Mouse (Mus musculus) intestine, postnatal 0 days (tissue): ENCODE results near the gene Rapgef2. TPM values are rescaled to one million over a fixed set of nuclear protein-coding genes. Genes with fewer than 3 reads are reported as not detected.

Experiments
- ATAC-seq: fragments of 200-750 bp; cut with Nextera tagmentation; 2 replicates; pipeline ENCODE4 v1.8.0; 2017; ENCODE audit warnings: mild to moderate bottlenecking, moderate TSS enrichment, moderate library complexity
- H3K27ac ChIP-seq: fragments of 300-500 bp; sonication (generic); 2 replicates; pipeline ENCODE4 v1.5.1; 2014; ENCODE audit warnings: mild to moderate bottlenecking, low read depth, low read length, moderate library complexity
- H3K27me3 ChIP-seq: fragments of 300-500 bp; sonication (generic); replicated peaks from 2 replicates; pipeline ENCODE4 v1.6.1; 2014; ENCODE audit warnings: low read length, mixed read lengths; ENCODE audit not compliant: control insufficient read depth, insufficient read depth
- H3K36me3 ChIP-seq: fragments of 300-500 bp; sonication (generic); 2 replicates; pipeline ENCODE4 v1.6.1; 2014; ENCODE audit warnings: mild to moderate bottlenecking, moderate library complexity; ENCODE audit not compliant: control insufficient read depth, insufficient read depth
- H3K4me1 ChIP-seq: fragments of 300-500 bp; sonication (generic); replicated peaks from 2 replicates; pipeline ENCODE4 v1.6.1; 2014; ENCODE audit warnings: antibody characterized with exemption, low read length, mixed read lengths; ENCODE audit not compliant: control insufficient read depth, insufficient read depth
- H3K4me2 ChIP-seq: fragments of 300-500 bp; sonication (generic); replicated peaks from 2 replicates; pipeline ENCODE4 v1.6.1; 2014; ENCODE audit warnings: low read depth, mild to moderate bottlenecking, moderate library complexity
- H3K4me3 ChIP-seq: fragments of 300-500 bp; sonication (generic); 2 replicates; pipeline ENCODE4 v1.5.1; 2014; ENCODE audit warnings: low read depth, low read length
- H3K9ac ChIP-seq: fragments of 300-500 bp; sonication (generic); 2 replicates; pipeline ENCODE4 v1.6.1; 2014; ENCODE audit warnings: mild to moderate bottlenecking, low read depth, low read length
- H3K9me3 ChIP-seq: fragments of 300-500 bp; sonication (generic); 2 replicates; pipeline ENCODE4 v1.6.1; 2016; ENCODE audit warnings: mixed run types; ENCODE audit not compliant: control insufficient read depth
- CTCF ChIP-seq: sonication (generic); IDR thresholded peaks from 2 replicates; pipeline ENCODE4 v1.5.1; 2016; ENCODE audit warnings: low read depth, mild to moderate bottlenecking, control low read depth, antibody characterized with exemption, moderate library complexity
- WGBS: fragments of 180-500 bp; shearing (Covaris S2); extraction: QIAGEN DNeasy Blood & Tissue Kit; methylation state at CpG from one replicate; pipeline ENCODE4 v1.1.7; 2014; 5-methylcytosine and 5-hydroxymethylcytosine counted together
- polyA plus RNA-seq: library from polyadenylated mRNA; unstranded; fragments of >200 nt; fragmentation: Nextera tagmentation; extraction: Ambion mirVana; gene quantifications from 2 replicates; pipeline ENCODE4 v1.2.1, GENCODE M21; 2015

The Rapgef2 gene
- polyA plus RNA-seq, 1 experiment from 2014 or later: 3.2 TPM

GRCm38 (mm10) chr3:79025983-79026382 is 260.3 kb downstream of the Rapgef2 start:
- no peak for ATAC-seq
- Histone ChIP-seq H3K27me3 (no peaks in the 10 kb centered on the region), H3K4me2 (no peak overlapping the region), H3K4me3 (no peak overlapping the region), H3K27ac (no peak overlapping the region), H3K36me3 (no peaks in the 10 kb centered on the region), H3K4me1 (no peaks in the 10 kb centered on the region), H3K9me3 (no peaks in the 10 kb centered on the region), H3K9ac (no peak overlapping the region)
- no peak for TF ChIP-seq CTCF
- 70% methylated on average over 3 of the region's 3 CpGs for WGBS

GRCm38 (mm10) chr3:79023735-79024328 is 262.5 kb downstream of the Rapgef2 start:
- Histone ChIP-seq H3K9ac (no peak overlapping the region), H3K27me3 (no peaks in the 10 kb centered on the region), H3K9me3 (no peaks in the 10 kb centered on the region), H3K36me3 (no peaks in the 10 kb centered on the region), H3K27ac (no peak overlapping the region), H3K4me2 (no peak overlapping the region), H3K4me1 (no peaks in the 10 kb centered on the region), H3K4me3 (no peak overlapping the region)
- TF ChIP-seq CTCF: no peak
- WGBS: 78% methylated on average over 6 of the region's 6 CpGs
- ATAC-seq: no peak

- Histone ChIP-seq H3K4me2 (no peak overlapping the region), H3K27me3 (no peaks in the 10 kb centered on the region), H3K4me3 (no peak overlapping the region), H3K9me3 (no peaks in the 10 kb centered on the region), H3K9ac (no peak overlapping the region), H3K36me3 (no peaks in the 10 kb centered on the region), H3K27ac (no peak overlapping the region), H3K4me1 (no peaks in the 10 kb centered on the region)
- WGBS: 89% methylated on average over 4 of the region's 4 CpGs
- ATAC-seq: no peak
- TF ChIP-seq CTCF: no peak
Measured at GRCm38 (mm10) chr3:79022690-79023089, 263.6 kb downstream of the Rapgef2 start.

- H3K27ac ChIP-seq: no peak overlapping the region
- no peak for ATAC-seq
- 83% methylated on average over 4 of the region's 4 CpGs for WGBS
- H3K36me3 ChIP-seq: no peaks in the 10 kb centered on the region
- no peak overlapping the region for H3K9ac ChIP-seq
- H3K9me3 ChIP-seq: no peaks in the 10 kb centered on the region
- no peak for TF ChIP-seq CTCF
- no peak overlapping the region for H3K4me2 ChIP-seq
- no peaks in the 10 kb centered on the region for H3K4me1 ChIP-seq
- H3K4me3 ChIP-seq: no peak overlapping the region
- H3K27me3 ChIP-seq: no peaks in the 10 kb centered on the region
Measured at GRCm38 (mm10) chr3:79017440-79017839, 268.9 kb downstream of the Rapgef2 start.

- Histone ChIP-seq H3K36me3 (no peaks in the 10 kb centered on the region), H3K9ac (no peak overlapping the region), H3K27me3 (no peaks in the 10 kb centered on the region), H3K9me3 (no peaks in the 10 kb centered on the region), H3K4me3 (no peak overlapping the region), H3K4me2 (no peak overlapping the region), H3K27ac (no peak overlapping the region), H3K4me1 (no peaks in the 10 kb centered on the region)
- ATAC-seq: no peak
- no peak for TF ChIP-seq CTCF
- 79% methylated on average over 9 of the region's 9 CpGs for WGBS
Measured at GRCm38 (mm10) chr3:79016830-79017229, 269.5 kb downstream of the Rapgef2 start.

- no peaks in the 10 kb centered on the region for H3K27me3 ChIP-seq
- no peak overlapping the region for H3K4me3 ChIP-seq
- H3K4me1 ChIP-seq: no peaks in the 10 kb centered on the region
- 80% methylated on average over 9 of the region's 9 CpGs for WGBS
- H3K9ac ChIP-seq: no peak overlapping the region
- no peak for TF ChIP-seq CTCF
- H3K27ac ChIP-seq: no peak overlapping the region
- no peak for ATAC-seq
- no peak overlapping the region for H3K4me2 ChIP-seq
- no peaks in the 10 kb centered on the region for H3K9me3 ChIP-seq
- H3K36me3 ChIP-seq: no peaks in the 10 kb centered on the region
Measured at GRCm38 (mm10) chr3:79015621-79016474, 270.5 kb downstream of the Rapgef2 start.

Other genes with a start within 250 kb of the Rapgef2 start
- gene Gm17359, start 50.1 kb upstream of the Rapgef2 start, polyA plus RNA-seq: not detected in 2 replicates